Mouse (Mus musculus): Measurements from ENCODE around the gene Mea1.

Gene Mea1

GRCm38 (mm10) chr17:46704887-46705835 lies 26.6 kb downstream of the Mea1 start, which contains the start of gene Ppp2r5d:
Gene Ppp2r5d, minus strand, starts transcription at chr17:46705111.
- peak; percentile 98 to 99 for DNase-seq

GRCm38 (mm10) chr17:46706375-46707089 lies 27.9 kb downstream of the Mea1 start:
- peak in 1 of 2 experiments; percentile 63 for DNase-seq

- peak; percentile 92 to 94 for DNase-seq
These were observed 32.5 kb downstream of the Mea1 start, which contains the start of gene Pex6 for GRCm38 (mm10) chr17:46710959-46711597. Gene Pex6, plus strand, starts transcription at chr17:46711463.

GRCm38 (mm10) chr17:46711612-46712271 lies 33.1 kb downstream of the Mea1 start:
- peak; percentile 39 to 53 for DNase-seq

- no peak for DNase-seq
These were observed 33.8 kb downstream of the Mea1 start for GRCm38 (mm10) chr17:46712442-46712841.

DNA sequence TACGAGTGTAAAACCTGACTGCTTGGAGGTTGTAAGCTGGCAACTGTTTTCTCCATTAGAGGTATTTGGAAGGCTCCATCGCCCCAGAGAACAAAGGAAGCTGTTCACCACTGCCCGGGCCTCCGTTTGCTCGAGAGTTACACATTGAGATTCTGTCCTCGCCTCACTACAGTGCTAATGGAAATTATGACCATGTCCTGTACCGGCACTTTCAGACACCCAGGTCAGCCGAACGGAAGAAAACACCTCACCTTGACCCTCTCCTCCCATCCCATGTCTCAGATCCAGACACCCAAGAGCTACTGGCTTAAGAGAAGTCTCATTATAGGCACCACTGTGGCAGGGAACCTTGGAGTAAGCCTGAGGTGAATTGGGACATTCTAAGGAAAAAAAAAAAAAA lies 35.3 kb downstream of the Mea1 start:
- DNase-seq: no peak

DNA sequence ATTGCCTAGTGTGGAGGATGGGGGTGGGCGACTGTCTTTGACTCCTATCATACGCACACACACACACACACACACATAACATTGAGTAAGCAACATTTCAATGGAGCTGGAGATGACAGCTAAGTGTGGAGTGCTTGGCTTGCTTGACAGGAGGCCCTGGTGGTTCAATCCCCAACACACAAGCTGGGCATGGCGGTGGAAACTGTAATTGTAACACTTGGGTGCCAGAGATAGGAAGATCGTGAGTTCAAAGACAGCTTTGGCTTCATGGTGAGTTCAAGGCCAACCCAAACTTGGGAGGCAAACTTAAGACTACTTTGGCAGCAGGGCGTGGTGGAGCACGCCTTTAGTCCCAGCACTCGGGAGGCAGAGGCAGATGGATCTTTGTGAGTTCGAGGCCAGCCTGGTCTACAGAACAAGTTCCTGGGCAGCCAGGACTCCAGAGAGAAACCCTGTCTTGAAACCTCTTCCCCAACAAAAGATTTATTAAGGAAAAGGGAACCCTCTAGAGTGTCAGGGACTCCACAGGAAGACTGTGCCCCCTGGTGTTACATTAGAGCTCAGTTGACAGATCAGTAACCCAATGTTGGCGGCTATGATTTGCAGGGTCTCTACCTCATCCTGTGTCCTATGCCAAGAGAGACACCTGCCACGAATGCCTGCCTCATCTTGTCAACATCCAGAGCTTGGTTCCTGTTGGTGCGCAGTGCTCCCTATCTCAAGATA lies 36.3 kb downstream of the Mea1 start:
- no peak for DNase-seq

DNA sequence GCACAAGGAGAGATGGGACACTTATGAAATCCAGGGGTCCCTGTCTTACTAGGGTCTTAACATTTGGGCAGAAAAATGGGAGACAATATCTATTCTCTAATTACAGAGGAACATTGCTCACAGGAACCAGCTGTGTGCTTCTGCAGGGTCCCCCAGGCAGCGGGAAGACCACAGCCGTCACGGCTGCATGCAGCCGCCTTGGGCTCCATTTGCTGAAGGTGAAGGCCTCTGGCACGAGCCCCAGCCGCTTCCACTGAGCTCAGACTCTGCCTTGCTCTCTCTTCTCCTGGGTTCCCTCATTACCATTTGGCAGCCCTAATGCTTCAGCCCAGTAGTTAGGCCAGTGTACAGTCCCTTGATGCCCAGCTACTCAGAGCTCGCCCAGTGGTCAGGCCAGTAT lies 42.5 kb downstream of the Mea1 start:
- DNase-seq: no peak

GRCm38 (mm10) chr17:46724477-46725084 lies 46.0 kb downstream of the Mea1 start:
- DNase-seq: no peak

DNA sequence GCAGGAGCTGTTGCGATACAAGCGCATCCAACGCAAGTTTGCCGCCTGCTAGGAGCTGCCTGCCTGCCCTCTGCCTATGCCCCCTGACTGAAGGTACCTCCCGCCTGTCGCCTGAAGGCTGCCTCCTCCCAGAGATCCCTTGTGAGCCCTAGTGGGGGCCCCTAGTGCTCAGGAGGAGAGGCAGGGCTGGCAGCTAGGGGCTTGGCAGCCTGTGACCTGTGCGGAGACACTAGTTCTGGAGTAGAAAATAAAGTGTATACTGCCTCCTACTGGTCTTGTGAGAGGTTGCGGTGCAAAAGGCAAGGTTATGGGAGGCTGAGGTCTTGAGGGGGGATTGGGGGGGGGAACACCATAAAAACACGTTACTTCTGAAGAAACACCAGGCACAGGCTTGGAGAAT lies 46.7 kb downstream of the Mea1 start:
- DNase-seq: peak in 1 of 2 experiments; percentile 27

GRCm38 (mm10) chr17:46725731-46726645 lies 47.4 kb downstream of the Mea1 start:
- DNase-seq: no peak

DNA sequence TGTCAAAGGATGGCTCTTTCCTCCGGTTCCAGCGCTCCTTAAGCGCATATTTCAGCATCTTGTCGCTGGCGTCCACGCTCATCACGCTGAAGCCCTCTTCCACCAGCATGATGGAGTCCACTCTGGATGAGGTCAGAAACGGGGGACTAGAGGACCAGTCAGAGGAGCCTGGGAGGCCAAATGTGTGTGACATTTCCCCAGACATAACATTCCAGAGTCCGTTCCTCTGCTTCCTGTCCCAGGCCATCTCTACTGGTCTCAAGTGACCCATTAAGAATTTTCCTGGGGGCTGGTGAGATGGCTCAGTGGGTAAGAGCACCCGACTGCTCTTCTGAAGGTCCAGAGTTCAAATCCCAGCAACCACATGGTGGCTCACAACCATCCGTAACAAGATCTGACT lies 48.7 kb downstream of the Mea1 start:
- DNase-seq: no peak

GRCm38 (mm10) chr17:46728021-46728420 lies 49.4 kb downstream of the Mea1 start:
- peak; percentile 32 to 58 for DNase-seq

DNA sequence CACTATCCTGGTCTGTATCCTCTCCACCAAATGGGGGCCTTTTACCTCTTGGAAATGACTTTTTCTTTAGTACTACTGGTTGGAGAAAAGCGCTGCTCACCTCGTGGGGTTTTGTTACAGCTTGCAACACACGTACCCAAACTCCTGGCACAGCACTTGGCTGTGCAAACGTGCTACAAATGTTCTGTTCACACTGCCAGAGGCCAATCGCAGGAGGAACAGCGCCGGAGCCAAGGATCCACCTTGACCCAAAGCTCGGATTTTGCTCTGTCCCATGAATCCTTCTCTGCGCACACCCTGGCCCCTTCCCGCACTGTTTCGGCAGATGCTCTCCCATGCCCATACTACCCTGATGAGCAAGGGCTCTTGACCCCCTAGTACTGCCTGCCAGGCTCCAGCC lies 49.9 kb downstream of the Mea1 start:
- peak in 1 of 2 experiments; percentile 10 for DNase-seq

DNA sequence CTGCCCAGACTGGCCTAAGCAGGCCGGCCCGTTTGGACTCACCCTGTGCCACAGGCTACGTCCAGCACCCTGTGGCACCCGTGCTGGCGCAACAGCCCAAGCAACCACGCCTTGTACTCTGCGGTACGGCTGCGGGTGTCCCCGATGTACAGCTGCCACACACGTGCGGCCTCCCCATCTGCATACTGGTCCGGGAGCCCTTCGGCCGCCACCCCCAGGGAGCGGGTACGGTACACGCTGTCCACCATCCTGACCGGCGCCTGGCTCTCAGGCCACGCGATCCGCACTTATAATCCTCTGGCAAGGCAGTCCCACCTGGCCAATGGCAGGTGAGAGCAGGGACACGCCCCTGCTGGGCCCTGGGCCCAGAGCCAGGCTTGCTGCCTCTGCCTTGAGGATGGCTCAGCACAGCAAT lies 50.3 kb downstream of the Mea1 start, which contains the start of gene Gnmt:
Gene Gnmt, minus strand, starts transcription at position 265 of the 415 bp plus-strand sequence.
- DNase-seq: peak; percentile 79 to 89

All from lung, adult 18-20 months (tissue).